Mouse (Mus musculus) bone marrow, adult 2 months (tissue): ENCODE results near the gene C5ar1. TPM values are rescaled to one million over a fixed set of nuclear protein-coding genes. Genes with fewer than 3 reads are reported as not detected.

Source experiments
- H3K27ac ChIP-seq: fragments of 200-500 bp; 2 replicates; pipeline ENCODE4 v1.5.1; 2012; ENCODE audit warnings: low read depth, mild to moderate bottlenecking, control low read depth, inconsistent platforms, low read length; ENCODE audit not compliant: control insufficient read depth, poor library complexity, insufficient read depth
- H3K4me1 ChIP-seq: fragments of 200-500 bp; 2 replicates; pipeline ENCODE4 v1.6.1; 2011; ENCODE audit warnings: low read length; ENCODE audit not compliant: control insufficient read depth, insufficient read depth
- H3K4me3 ChIP-seq: fragments of 200-500 bp; replicated peaks from 2 replicates; pipeline ENCODE3; 2011; ENCODE audit warnings: mild to moderate bottlenecking, low read depth, low read length, control low read depth; ENCODE audit not compliant: control insufficient read depth
- CTCF ChIP-seq: fragments of 200-500 bp; IDR thresholded peaks from 2 replicates; pipeline ENCODE4 v1.5.1; 2011; ENCODE audit warnings: low read length, control low read depth; ENCODE audit not compliant: control insufficient read depth, insufficient read depth
- POLR2A ChIP-seq: fragments of 200-500 bp; IDR thresholded peaks from 2 replicates; pipeline ENCODE4 v1.6.1; 2011; ENCODE audit warnings: low read depth, mild to moderate bottlenecking, control low read depth, low read length, borderline replicate concordance; ENCODE audit not compliant: control insufficient read depth
- WGBS: fragments of 180-500 bp; shearing (Covaris S2); methylation state at CpG from one replicate; pipeline ENCODE4 v1.1.7; 2018; 5-methylcytosine and 5-hydroxymethylcytosine counted together
- polyA plus RNA-seq: library from polyadenylated mRNA; stranded (reverse); fragments of >200 nt; gene quantifications from 2 replicates; pipeline ENCODE4 v1.2.4, GENCODE M21; 2011; ENCODE audit warnings: low replicate concordance; ENCODE audit not compliant: missing spikeins, insufficient read depth, insufficient read length

The C5ar1 gene
- polyA plus RNA-seq, 1 experiment, result 17.2 TPM

- TF ChIP-seq CTCF (no peak), POLR2A (no peak; the same call in 1 of the 2 replicates)
- H3K4me3 ChIP-seq, result no peak overlapping the region
- WGBS, result 92% methylated on average over 13 of the region's 13 CpGs
- no peaks in the 10 kb centered on the region; the same call in 1 of the 2 replicates for H3K4me1 ChIP-seq
- no peak overlapping the region for H3K27ac ChIP-seq
Observed at GRCm38 (mm10) chr7:16203505-16203903, 55.8 kb downstream of the C5ar1 start.

- WGBS, result 83% methylated on average over 15 of the region's 15 CpGs
- no peak overlapping the region for H3K4me3 ChIP-seq
- no peak overlapping the region for H3K27ac ChIP-seq
- TF ChIP-seq CTCF, result no peak
- no peak for TF ChIP-seq POLR2A
- H3K4me1 ChIP-seq, result no peaks in the 10 kb centered on the region; the same call in 1 of the 2 replicates
Observed at GRCm38 (mm10) chr7:16202756-16203504, 56.4 kb downstream of the C5ar1 start.

GRCm38 (mm10) chr7:16201136-16201535 is 58.2 kb downstream of the C5ar1 start:
- no peak for TF ChIP-seq CTCF
- Histone ChIP-seq H3K27ac (no peak overlapping the region), H3K4me1 (peaks cover 3% of the 10 kb centered on the region; the same call in 1 of the 2 replicates), H3K4me3 (no peak overlapping the region)
- WGBS, result 17% methylated on average over 6 of the region's 6 CpGs

- Histone ChIP-seq H3K27ac (no peak overlapping the region), H3K4me1 (peaks cover 3% of the 10 kb centered on the region; the same call in 1 of the 2 replicates), H3K4me3 (no peak overlapping the region)
- 80% methylated on average over 11 of the region's 11 CpGs for WGBS
- no peak for TF ChIP-seq POLR2A
- no peak for TF ChIP-seq CTCF
Observed at GRCm38 (mm10) chr7:16198540-16198939, 60.8 kb downstream of the C5ar1 start.

- H3K27ac ChIP-seq, result no peak overlapping the region
- 49% methylated on average over 5 of the region's 5 CpGs for WGBS
- no peak for TF ChIP-seq CTCF
- TF ChIP-seq POLR2A, result no peak
- H3K4me3 ChIP-seq, result no peak overlapping the region
- peaks cover 3% of the 10 kb centered on the region; the same call in 1 of the 2 replicates for H3K4me1 ChIP-seq
Observed at GRCm38 (mm10) chr7:16197166-16197565, 62.2 kb downstream of the C5ar1 start.

Other genes starting within 250 kb of the C5ar1 start
- 16.7 and 27.9 TPM in 2 replicates for gene Bicra, start 211.6 kb downstream of the C5ar1 start, polyA plus RNA-seq
- not detected in 2 replicates for gene Zfp541, start 197.7 kb downstream of the C5ar1 start, polyA plus RNA-seq
- 90.4 and 126 TPM in 2 replicates for gene Napa, start 161.1 kb downstream of the C5ar1 start, polyA plus RNA-seq
- 7.5 and 10.5 TPM in 2 replicates for gene Kptn, start 139.6 kb downstream of the C5ar1 start, polyA plus RNA-seq
- not detected in 2 replicates for gene Slc8a2, start 129.7 kb downstream of the C5ar1 start, polyA plus RNA-seq
- gene Meis3, start 84.5 kb downstream of the C5ar1 start, polyA plus RNA-seq, result 5.4 and 7.8 TPM in 2 replicates
- gene Dhx34, start 37.5 kb downstream of the C5ar1 start, polyA plus RNA-seq, result 9.4 and 11.9 TPM in 2 replicates
- gene C5ar2, start 15.4 kb downstream of the C5ar1 start, polyA plus RNA-seq, result 4.2 TPM in 2 replicates
- gene Inafm1, start 14.1 kb upstream of the C5ar1 start, polyA plus RNA-seq, result 19.8 and 23.6 TPM in 2 replicates
- 108 and 194 TPM in 2 replicates for gene Ccdc9, start 27.3 kb upstream of the C5ar1 start, polyA plus RNA-seq
- gene Bbc3, start 48.9 kb upstream of the C5ar1 start, polyA plus RNA-seq, result 4.4 and 9.2 TPM in 2 replicates
- 66.8 and 78.5 TPM in 2 replicates for gene Sae1, start 128.3 kb upstream of the C5ar1 start, polyA plus RNA-seq
- 56.8 and 95.0 TPM in 2 replicates for gene Zc3h4, start 141.4 kb upstream of the C5ar1 start, polyA plus RNA-seq
- gene Tmem160, start 193.2 kb upstream of the C5ar1 start, polyA plus RNA-seq, result 21.7 and 45.2 TPM in 2 replicates
- not detected in 2 replicates for gene Npas1, start 218.2 kb upstream of the C5ar1 start, polyA plus RNA-seq